Mouse (Mus musculus) urinary bladder, postnatal 36 days (tissue): ENCODE measurements around the gene H3f3b.

Experiments
- DNase-seq, 2 experiments: peaks; one replicate each; pipeline ENCODE4 v3.0.0; 2022; ENCODE audit warnings: low spot score in 2 of 2, mixed read lengths in 1 of 2

Gene H3f3b

GRCm38 (mm10) chr11:116001725-116002124 is 26.0 kb downstream of the H3f3b start:
- no peak for DNase-seq

- DNase-seq, result no peak
Measured at GRCm38 (mm10) chr11:116000607-116001006, 27.2 kb downstream of the H3f3b start.

- DNase-seq, result peak; percentile 47 to 68
Measured at GRCm38 (mm10) chr11:115999538-116000143, 28.1 kb downstream of the H3f3b start.

- no peak for DNase-seq
Measured at GRCm38 (mm10) chr11:115999027-115999426, 28.7 kb downstream of the H3f3b start.

- DNase-seq, result no peak
Measured at GRCm38 (mm10) chr11:115997662-115998061, 30.1 kb downstream of the H3f3b start.

GRCm38 (mm10) chr11:115997047-115997446 is 30.7 kb downstream of the H3f3b start:
- no peak for DNase-seq

- DNase-seq, result no peak
Measured at GRCm38 (mm10) chr11:115995256-115995655, 32.5 kb downstream of the H3f3b start.

GRCm38 (mm10) chr11:115992098-115992497 is 35.7 kb downstream of the H3f3b start:
- DNase-seq, result no peak

GRCm38 (mm10) chr11:115989686-115990085 is 38.1 kb downstream of the H3f3b start:
- DNase-seq, result no peak

GRCm38 (mm10) chr11:115983291-115983690 is 44.5 kb downstream of the H3f3b start:
- no peak for DNase-seq

GRCm38 (mm10) chr11:115982472-115982871 is 45.3 kb downstream of the H3f3b start:
- DNase-seq, result no peak

- DNase-seq, result no peak
Measured at GRCm38 (mm10) chr11:115975544-115975943, 52.2 kb downstream of the H3f3b start.

- DNase-seq, result no peak
Measured at GRCm38 (mm10) chr11:115975083-115975420, 52.7 kb downstream of the H3f3b start.

GRCm38 (mm10) chr11:115974309-115975082 is 53.3 kb downstream of the H3f3b start, which contains the start of gene Itgb4:
Gene Itgb4 (plus strand): TSS chr11:115974709.
- peak; percentile 75 to 76 for DNase-seq
